In the genomic region with DNA sequence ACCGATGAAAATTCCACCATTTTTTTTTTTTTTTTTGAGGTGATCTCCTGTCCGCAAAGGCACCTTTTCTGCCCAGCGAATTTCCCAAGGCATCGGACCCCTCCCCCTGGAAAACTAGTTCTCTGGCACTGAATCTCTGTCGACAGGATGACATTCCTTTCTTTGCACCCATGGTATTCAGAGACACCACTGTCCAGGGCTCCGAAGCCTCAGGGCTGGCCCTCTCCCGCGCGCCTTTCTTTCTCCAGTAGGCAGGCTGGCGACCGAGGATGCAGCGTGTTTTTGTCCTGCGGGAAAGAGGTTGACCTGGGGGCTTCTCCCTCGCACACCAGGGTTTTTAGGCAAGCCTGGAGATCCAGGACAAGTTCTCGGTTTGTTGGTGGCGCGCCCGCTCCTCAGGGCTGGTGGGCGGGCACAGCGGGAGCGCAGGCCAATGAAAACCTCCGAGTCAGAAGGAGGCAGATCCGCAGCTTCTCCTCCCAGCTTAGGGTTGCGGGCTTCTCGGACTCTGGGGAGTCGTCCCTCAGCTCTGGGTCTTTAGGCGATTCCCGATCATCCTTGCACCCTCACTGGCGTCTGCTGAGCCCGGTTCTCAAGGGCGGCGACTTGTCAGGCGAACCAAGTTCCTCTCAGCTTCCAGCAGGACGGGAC, we compare ENCODE assay signal across 10 mouse cellular contexts. TPM values are rescaled to one million over a fixed set of nuclear protein-coding genes. Genes with fewer than 3 reads are reported as not detected.
A peak's percentile ranks its signal among the peaks of the same experiment; 100 is the strongest.
DNase-seq lines count a peak whose midpoint lies in the region; ATAC-seq and TF ChIP-seq lines count a peak whose summit lies in the region.
"Not testable (repeated sequence)": the region's sequence is repeated elsewhere in the genome, so short reads cannot be mapped to it uniquely, and the experiment has no call there.
"Had no signal": no experiment of that assay in that cellular context is flagged by ENCODE, and none has a peak within 500 bp of the region (broad histone marks: within the 10 kb centered on the region; RNA-seq: fewer than 3 reads in every experiment).

No protein-coding gene starts in this region.

- WGBS in forebrain, embryonic 11.5 days, result 1% methylated on average over 14 of the region's 34 CpGs
- under 1% methylated on average over 16 of the region's 34 CpGs for WGBS in heart, embryonic 13.5 days
- WGBS in limb, embryonic 11.5 days, result 0% methylated on average over 12 of the region's 34 CpGs
- under 1% methylated on average over 13 of the region's 34 CpGs for WGBS in lung, embryonic 16.5 days

- not testable (repeated sequence) for H3K27ac ChIP-seq in forebrain, embryonic 11.5 days (ENCODE audit: low read depth, low read length); heart, embryonic 13.5 days (replicated peaks); limb, embryonic 11.5 days (replicated peaks; ENCODE audit: low read depth, low read length); lung, embryonic 16.5 days (ENCODE audit: low read length)

- not testable (repeated sequence) for H3K9me3 ChIP-seq in forebrain, embryonic 11.5 days (ENCODE audit: control insufficient read depth, low read length); heart, embryonic 13.5 days; limb, embryonic 11.5 days (ENCODE audit: control insufficient read depth, low read length); lung, embryonic 16.5 days (ENCODE audit: control insufficient read depth, low read length)

- not testable (repeated sequence) for H3K4me2 ChIP-seq in forebrain, embryonic 11.5 days (ENCODE audit: low read depth, low read length, severe bottlenecking); limb, embryonic 11.5 days (ENCODE audit: low read depth, severe bottlenecking)
- H3K4me2 ChIP-seq in heart, embryonic 13.5 days, result peak overlapping the region; percentile 62
- peak overlapping the region; percentile 45 for H3K4me2 ChIP-seq in lung, embryonic 16.5 days (ENCODE audit: low read depth, low read length)
- peak overlapping the region; percentile 34 for H3K4me2 ChIP-seq in myocyte (ENCODE audit: low read depth)

- H3K79me2 ChIP-seq in myocyte (ENCODE audit: control insufficient read depth, insufficient read depth), result not testable (repeated sequence)

- peak; percentile 85 for ATAC-seq in forebrain, embryonic 11.5 days (replicated peaks; ENCODE audit: low FRiP score)
- not testable (repeated sequence) for ATAC-seq in heart, embryonic 13.5 days (ENCODE audit: extremely low read depth, insufficient number of reproducible peaks, low FRiP score, low TSS enrichment)
- ATAC-seq in inflammation-experienced regulatory T-cells, adult 6 months, result peak; percentile 56
- ATAC-seq in limb, embryonic 11.5 days (ENCODE audit: insufficient number of reproducible peaks, low FRiP score, low TSS enrichment, low read depth), result peak; percentile 80
- peak; percentile 71 for ATAC-seq in lung, embryonic 16.5 days (ENCODE audit: low read depth)

- H3ac ChIP-seq in myocyte (ENCODE audit: control insufficient read depth, insufficient read length), result not testable (repeated sequence)

- not testable (repeated sequence) for H3K36me3 ChIP-seq in forebrain, embryonic 11.5 days (ENCODE audit: control insufficient read depth, insufficient read depth, low read length); heart, embryonic 13.5 days; limb, embryonic 11.5 days (ENCODE audit: control insufficient read depth, insufficient read depth, low read length); lung, embryonic 16.5 days (ENCODE audit: control insufficient read depth, insufficient read depth, low read length); myocyte (ENCODE audit: control insufficient read depth, insufficient read depth)

- H3K4me1 ChIP-seq in forebrain, embryonic 11.5 days (replicated peaks; ENCODE audit: control insufficient read depth, insufficient read depth, low read length); heart, embryonic 13.5 days; limb, embryonic 11.5 days (ENCODE audit: control insufficient read depth, insufficient read depth, low read length); lung, embryonic 16.5 days (replicated peaks; ENCODE audit: control insufficient read depth, insufficient read depth, low read length): not testable (repeated sequence)

- H3K4me3 ChIP-seq in forebrain, embryonic 11.5 days (ENCODE audit: low read depth, low read length); limb, embryonic 11.5 days (ENCODE audit: low read depth, low read length); myocyte: not testable (repeated sequence)
- H3K4me3 ChIP-seq in heart, embryonic 13.5 days, result peak overlapping the region; percentile 42
- H3K4me3 ChIP-seq in lung, embryonic 16.5 days (ENCODE audit: low read length), result peak overlapping the region; percentile 31

- not testable (repeated sequence) for H3K27me3 ChIP-seq in forebrain, embryonic 11.5 days (ENCODE audit: control insufficient read depth, insufficient read depth, low read length); heart, embryonic 13.5 days (replicated peaks); limb, embryonic 11.5 days (ENCODE audit: control insufficient read depth, insufficient read depth, low read length); lung, embryonic 16.5 days (ENCODE audit: control insufficient read depth, insufficient read depth, low read depth, low read length); myocyte (ENCODE audit: control insufficient read depth, insufficient read depth, insufficient read length)

- TF ChIP-seq POLR2A in myocyte (IDR thresholded peaks at IDR 0.05; ENCODE audit: insufficient read length, low read depth), result not testable (repeated sequence)

- not testable (repeated sequence) for H3K9ac ChIP-seq in forebrain, embryonic 11.5 days (ENCODE audit: low read length); heart, embryonic 13.5 days; limb, embryonic 11.5 days (ENCODE audit: low read length); lung, embryonic 16.5 days (ENCODE audit: low read length)

- DNase-seq in adrenal gland, adult 2 months, result peak; percentile 15
- DNase-seq in forebrain, embryonic 11.5 days (ENCODE audit: low spot score); limb, embryonic 11.5 days (ENCODE audit: low spot score): not testable (repeated sequence)
- peak; percentile 3 for DNase-seq in thymus, postnatal 4 days

RNA-seq across cellular contexts. Expression of a gene that starts 14.8 kb away (rescaled TPM):
- not detected for total RNA-seq in adrenal gland, adult 2 months (2021)
- polyA plus RNA-seq in adrenal gland, adult 2 months (2012; rRNA removed), result not detected in 2 replicates
- polyA plus RNA-seq in forebrain, embryonic 11.5 days (2014; fragmentation: Nextera tagmentation; extraction: Ambion mirVana), result not detected in 2 replicates
- polyA plus RNA-seq in heart, embryonic 13.5 days (2015; fragmentation: Nextera tagmentation; extraction: Ambion mirVana), result not detected in 2 replicates
- polyA plus RNA-seq in inflammation-experienced regulatory T-cells, adult 6 months (2017; shearing (Covaris generic)), result not detected
- polyA plus RNA-seq in limb, embryonic 11.5 days (2014; fragmentation: Nextera tagmentation; extraction: Ambion mirVana), result not detected in 2 replicates
- polyA plus RNA-seq in lung, embryonic 16.5 days (2015; fragmentation: Nextera tagmentation; extraction: Ambion mirVana), result not detected in 2 replicates
- not detected for polyA plus RNA-seq in myocyte (2012; fragmentation: generic; extraction: Trizol)
- total RNA-seq: heart, postnatal 10 days; left cerebral cortex, adult 18-20 months had no signal

RNA-seq across cellular contexts. Expression of a gene that starts 36.4 kb away (rescaled TPM):
- total RNA-seq in adrenal gland, adult 2 months (2021), result not detected
- not detected in 2 replicates for polyA plus RNA-seq in adrenal gland, adult 2 months (2012; rRNA removed)
- polyA plus RNA-seq in forebrain, embryonic 11.5 days (2014; fragmentation: Nextera tagmentation; extraction: Ambion mirVana), result not detected in 2 replicates
- not detected in 2 replicates for polyA plus RNA-seq in heart, embryonic 13.5 days (2015; fragmentation: Nextera tagmentation; extraction: Ambion mirVana)
- not detected for polyA plus RNA-seq in inflammation-experienced regulatory T-cells, adult 6 months (2017; shearing (Covaris generic))
- not detected in 2 replicates for polyA plus RNA-seq in limb, embryonic 11.5 days (2014; fragmentation: Nextera tagmentation; extraction: Ambion mirVana)
- not detected in 2 replicates for polyA plus RNA-seq in lung, embryonic 16.5 days (2015; fragmentation: Nextera tagmentation; extraction: Ambion mirVana)
- not detected for polyA plus RNA-seq in myocyte (2012; fragmentation: generic; extraction: Trizol)
- total RNA-seq: heart, postnatal 10 days; left cerebral cortex, adult 18-20 months had no signal
